Mouse (Mus musculus) ES-E14 (cell line): ENCODE data around the gene Plekhh2. TPM values are rescaled to one million over a fixed set of nuclear protein-coding genes. Genes with fewer than 3 reads are reported as not detected.

Experiments
- DNase-seq: peaks from one replicate; pipeline ENCODE4 v3.0.0-alpha.2; 2013; ENCODE audit warnings: low read depth, low spot score
- H3K27ac ChIP-seq: 2 replicates; pipeline ENCODE4 v1.5.1; 2012; ENCODE audit warnings: low read depth, mild to moderate bottlenecking, low read length, moderate library complexity, mixed read lengths; ENCODE audit not compliant: poor library complexity, insufficient read depth, severe bottlenecking
- H3K36me3 ChIP-seq: 2 replicates; pipeline ENCODE4 v1.6.1; 2012; ENCODE audit warnings: mild to moderate bottlenecking, low read length, moderate library complexity, mixed read lengths; ENCODE audit not compliant: control insufficient read depth, poor library complexity, insufficient read depth, severe bottlenecking
- H3K4me1 ChIP-seq, 2 experiments: fragments of 150-350 bp in 1 of 2; sonication (generic) in 1 of 2; 2 replicates each; pipeline ENCODE4 v1.6.1; 2012; ENCODE audit warnings: low read length in 2 of 2, mild to moderate bottlenecking in 1 of 2, mixed read lengths in 1 of 2; ENCODE audit not compliant: control insufficient read depth in 2 of 2, insufficient read depth in 2 of 2, poor library complexity in 1 of 2
- H3K4me3 ChIP-seq, 2 experiments: fragments of 150-350 bp in 1 of 2; sonication (generic) in 1 of 2; 2 replicates each; pipeline ENCODE4 v1.5.1; 2012; ENCODE audit warnings: low read length in 2 of 2, low read depth in 1 of 2, mild to moderate bottlenecking in 1 of 2, mixed read lengths in 1 of 2; ENCODE audit not compliant: insufficient read depth in 1 of 2, poor library complexity in 1 of 2, severe bottlenecking in 1 of 2
- H3K9ac ChIP-seq: 2 replicates; pipeline ENCODE4 v1.6.1; 2012; ENCODE audit warnings: low read depth, mild to moderate bottlenecking, low read length, mixed read lengths; ENCODE audit not compliant: poor library complexity, insufficient read depth, severe bottlenecking
- H3K9me3 ChIP-seq: fragments of 150-350 bp; sonication (generic); 2 replicates; pipeline ENCODE4 v1.6.1; 2012; ENCODE audit warnings: low read depth, mild to moderate bottlenecking, low read length; ENCODE audit not compliant: control insufficient read depth, insufficient read depth
- CHD2 ChIP-seq: IDR thresholded peaks from 2 replicates; pipeline ENCODE4 v1.6.1; 2014; ENCODE audit warnings: mild to moderate bottlenecking, low read depth, low read length, inconsistent platforms
- HCFC1 ChIP-seq: IDR thresholded peaks from 2 replicates; pipeline ENCODE4 v1.6.1; 2012; ENCODE audit warnings: low read length, inconsistent platforms, borderline replicate concordance; ENCODE audit not compliant: insufficient read depth
- MAFK ChIP-seq: IDR thresholded peaks from 2 replicates; pipeline ENCODE4 v1.6.1; 2014; ENCODE audit warnings: mild to moderate bottlenecking, low read depth, low read length, inconsistent platforms; ENCODE audit not compliant: insufficient read depth
- ZC3H11A ChIP-seq: IDR thresholded peaks from 2 replicates; pipeline ENCODE4 v1.6.1; 2012; ENCODE audit warnings: low read depth, mild to moderate bottlenecking, inconsistent platforms, low read length, borderline replicate concordance
- ZNF384 ChIP-seq: IDR thresholded peaks from 2 replicates; pipeline ENCODE4 v1.6.1; 2012; ENCODE audit warnings: low read depth, low read length, inconsistent platforms
- in situ Hi-C, 2 experiments: fragments of 600-800 bp; cut with MboI; formaldehyde crosslinking; loops; one replicate each; pipeline ENCODE4 v1.15.1; 2025; ENCODE audit warnings: low sequenced_read_pairs in 2 of 2, inconsistent platforms in 1 of 2; ENCODE audit not compliant: unreplicated experiment in 2 of 2
- total RNA-seq: library from RNA; depleted of rRNA; stranded (reverse); fragments of 300-350 nt; gene quantifications from 2 replicates; pipeline ENCODE4 v1.2.3, GENCODE M21; 2012

Plekhh2 gene
- total RNA-seq, 1 experiment = 4.0 TPM

GRCm38 (mm10) chr17:84515901-84516300 is 4.2 kb downstream of the Plekhh2 start:
- Histone ChIP-seq H3K9ac (no peak overlapping the region), H3K27ac (no peak overlapping the region), H3K9me3 (no peaks in the 10 kb centered on the region), H3K36me3 (no peaks in the 10 kb centered on the region), H3K4me3 (no peak overlapping the region), H3K4me1 (peaks cover 0 to 6% of the 10 kb centered on the region in 2 experiments; a peak in 1 of 4 replicates)
- no peak for DNase-seq
- no peak for TF ChIP-seq ZNF384
- no peak for TF ChIP-seq ZC3H11A
- TF ChIP-seq MAFK = no peak
- TF ChIP-seq CHD2 = no peak
- no peak for TF ChIP-seq HCFC1
- in situ Hi-C loops = no loop called here

GRCm38 (mm10) chr17:84519346-84519745 is 7.7 kb downstream of the Plekhh2 start:
- Histone ChIP-seq H3K27ac (no peak overlapping the region), H3K9ac (no peak overlapping the region), H3K4me3 (no peak overlapping the region), H3K9me3 (no peaks in the 10 kb centered on the region), H3K36me3 (no peaks in the 10 kb centered on the region), H3K4me1 (0 out of 4 replicates have a peak, but pooled peaks cover 0 to 2% of the 10 kb centered on the region in 2 experiments)
- TF ChIP-seq ZNF384 (no peak), HCFC1 (no peak), CHD2 (no peak), ZC3H11A (no peak), MAFK (no peak)
- no peak for DNase-seq
- in situ Hi-C loops = no loop called here

- no peak overlapping the region for H3K9ac ChIP-seq
- in situ Hi-C loops = no loop called here
- H3K27ac ChIP-seq = no peak overlapping the region
- no peak for DNase-seq
- H3K4me1 ChIP-seq = 0 out of 4 replicates have a peak, but pooled peaks cover 0 to 2% of the 10 kb centered on the region in 2 experiments
- TF ChIP-seq ZNF384 (no peak), HCFC1 (no peak), MAFK (no peak), CHD2 (no peak), ZC3H11A (no peak)
- no peaks in the 10 kb centered on the region for H3K36me3 ChIP-seq
- H3K4me3 ChIP-seq = no peak overlapping the region
- no peaks in the 10 kb centered on the region for H3K9me3 ChIP-seq
Measured at GRCm38 (mm10) chr17:84520057-84520456, 8.4 kb downstream of the Plekhh2 start.

DNA sequence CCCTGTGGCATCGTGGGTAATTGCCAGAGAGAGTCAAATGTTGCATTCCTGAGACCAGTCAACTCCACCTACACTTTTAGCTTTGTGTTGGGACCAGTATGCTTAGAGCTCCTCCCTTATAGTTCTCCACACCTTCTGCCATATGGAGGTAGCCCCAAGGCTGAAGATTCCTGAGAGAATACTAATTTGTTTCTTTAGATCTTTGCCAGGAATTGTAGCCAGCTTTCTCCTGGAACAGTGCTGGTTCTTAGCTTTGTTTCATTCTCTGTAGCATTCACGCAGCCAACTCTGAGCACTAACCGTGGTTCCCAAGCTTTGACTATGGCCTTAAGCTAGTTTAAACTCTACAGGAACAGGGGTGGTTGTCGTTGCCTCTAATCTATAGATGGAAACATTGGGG is 17.7 kb downstream of the Plekhh2 start:
- no peak overlapping the region for H3K9ac ChIP-seq
- H3K36me3 ChIP-seq = no peaks in the 10 kb centered on the region
- in situ Hi-C loops = no loop called here
- H3K4me1 ChIP-seq = no peaks in the 10 kb centered on the region; a peak in 1 of 4 replicates
- H3K9me3 ChIP-seq = no peaks in the 10 kb centered on the region
- H3K4me3 ChIP-seq = no peak overlapping the region
- DNase-seq = no peak
- TF ChIP-seq HCFC1 (no peak), ZC3H11A (no peak), ZNF384 (no peak), CHD2 (no peak)
- H3K27ac ChIP-seq = no peak overlapping the region

GRCm38 (mm10) chr17:84530202-84530796 is 18.6 kb downstream of the Plekhh2 start:
- DNase-seq = no peak
- in situ Hi-C loops = no loop called here
- no peak overlapping the region for H3K27ac ChIP-seq
- TF ChIP-seq MAFK (no peak), HCFC1 (no peak), ZNF384 (no peak), ZC3H11A (no peak), CHD2 (no peak)
- H3K36me3 ChIP-seq = no peaks in the 10 kb centered on the region
- H3K4me3 ChIP-seq = no peak overlapping the region
- no peak overlapping the region for H3K9ac ChIP-seq
- H3K9me3 ChIP-seq = no peaks in the 10 kb centered on the region
- no peaks in the 10 kb centered on the region; a peak in 1 of 4 replicates for H3K4me1 ChIP-seq
